Mouse (Mus musculus) ovary, postnatal 10 days (tissue): ENCODE data around the gene Ssh2.
"Not testable (repeated sequence)": the region's sequence is repeated elsewhere in the genome, so short reads cannot be mapped to it uniquely, and the experiment has no call there.

Experiments used
- DNase-seq: peaks from one replicate; pipeline ENCODE4 v3.0.0; 2022; ENCODE audit warnings: low spot score

Gene Ssh2

DNA sequence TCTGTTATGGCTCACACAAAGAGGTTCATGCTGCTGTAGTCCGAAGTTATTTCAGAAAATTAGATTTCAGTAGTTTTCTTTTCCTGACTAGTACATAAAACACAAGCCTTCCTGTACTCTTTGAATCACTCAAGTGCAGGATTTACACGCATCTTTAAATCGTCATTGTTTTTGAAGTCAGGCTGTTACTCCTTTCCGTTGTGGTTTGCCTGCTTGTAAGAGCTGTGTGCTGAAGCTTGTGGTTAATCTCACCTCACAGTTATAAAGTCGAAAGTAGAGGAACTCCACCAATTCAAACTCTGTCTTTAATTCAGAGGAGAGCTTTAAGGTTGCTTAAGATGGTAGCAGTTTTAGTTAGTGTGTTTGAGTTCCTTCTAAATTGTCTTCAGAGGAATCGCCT is 132.9 kb downstream of the Ssh2 start:
- no peak for DNase-seq

DNA sequence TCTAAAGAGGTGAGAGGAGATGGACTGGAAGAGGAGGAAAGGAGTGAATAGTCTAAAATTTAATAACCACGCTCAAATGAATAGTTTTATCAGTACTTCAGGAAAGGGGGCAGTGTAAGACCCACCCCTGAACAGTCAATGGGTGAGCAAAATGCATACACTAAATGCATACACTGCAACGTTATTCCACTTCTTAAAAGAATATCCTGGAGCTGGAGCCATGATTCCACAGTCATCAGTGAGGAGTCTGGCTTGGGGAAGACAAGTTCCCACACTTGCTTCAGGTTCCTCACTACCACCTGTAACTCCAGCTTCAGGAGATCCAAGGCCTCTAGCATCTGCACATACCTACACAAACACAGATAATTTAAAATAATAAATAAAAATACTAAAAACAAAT is 133.6 kb downstream of the Ssh2 start:
- DNase-seq = no peak

DNA sequence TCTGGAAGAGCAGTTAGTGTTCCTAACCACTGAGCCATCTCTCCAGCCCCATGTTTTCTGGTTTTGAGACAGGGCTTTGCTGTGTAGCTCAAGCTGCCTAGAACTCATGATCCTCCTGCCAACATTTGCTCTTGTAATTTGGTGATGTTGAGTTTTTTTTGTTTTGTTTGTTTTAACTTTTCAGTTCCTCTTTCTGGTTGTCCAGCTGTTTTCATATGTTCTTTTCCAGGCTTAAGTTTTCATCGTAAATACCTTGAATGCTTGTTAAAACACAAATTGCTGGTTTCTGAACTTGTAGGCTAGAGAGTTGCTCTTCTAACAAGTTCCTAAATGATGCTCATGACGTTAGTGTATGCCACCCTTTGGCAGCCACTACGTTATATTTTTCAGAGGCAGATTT is 139.0 kb downstream of the Ssh2 start:
- DNase-seq = no peak

- no peak for DNase-seq
These were observed 141.8 kb downstream of the Ssh2 start for GRCm38 (mm10) chr11:77357839-77358238.

DNA sequence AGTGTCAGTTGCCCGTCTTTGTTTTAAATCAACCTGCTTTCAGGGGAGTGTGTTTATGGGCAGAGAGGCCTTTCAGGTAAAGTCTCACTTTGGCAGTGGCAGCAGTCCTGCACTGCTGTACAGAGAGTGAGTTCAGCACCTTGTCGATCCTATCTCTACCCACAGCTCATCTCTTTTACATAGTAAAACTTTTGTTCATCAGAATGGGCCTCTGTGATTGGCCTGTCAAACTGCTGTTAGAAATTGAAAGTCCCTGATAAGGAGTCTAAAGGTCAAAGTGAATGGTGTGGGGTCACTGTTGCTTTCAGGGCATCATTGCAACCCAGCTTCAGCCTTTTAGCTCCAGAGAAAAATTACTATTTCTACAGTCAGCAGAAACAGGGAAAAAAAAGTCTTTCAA is 147.4 kb downstream of the Ssh2 start:
- DNase-seq = no peak

- no peak for DNase-seq
These were observed 148.3 kb downstream of the Ssh2 start for GRCm38 (mm10) chr11:77364376-77364775.

DNA sequence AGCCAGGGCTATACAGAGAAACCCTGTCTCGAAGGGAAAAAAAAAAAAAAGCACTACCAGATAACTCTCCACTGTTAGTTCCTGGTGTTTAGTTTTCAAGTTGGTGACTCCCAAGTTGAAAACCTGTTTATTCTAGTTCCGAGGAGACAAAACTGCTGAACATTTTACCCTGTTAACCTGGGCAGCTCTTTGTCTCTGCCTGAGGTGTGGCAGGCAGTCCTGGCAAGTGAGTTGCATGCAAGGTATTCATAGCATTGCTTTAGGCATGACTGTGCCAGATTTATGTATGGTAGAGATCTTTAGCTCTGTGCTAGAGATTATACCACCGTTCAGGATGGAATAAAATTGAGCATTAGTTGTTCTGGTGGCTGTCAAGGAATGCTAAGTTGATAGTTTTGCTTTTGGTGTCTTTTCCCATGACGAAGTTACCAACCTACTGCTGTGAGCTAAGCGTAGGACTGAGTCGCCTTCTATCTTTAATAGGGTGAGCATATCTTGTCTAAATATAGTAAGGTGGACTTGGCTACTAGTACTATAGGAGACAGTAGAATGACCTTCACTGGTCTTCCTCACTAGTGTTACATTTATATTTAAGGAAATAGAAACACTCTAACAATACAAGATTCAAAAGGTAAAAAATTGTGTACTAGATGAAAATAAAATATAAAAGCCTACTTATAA is 149.8 kb downstream of the Ssh2 start:
- no peak for DNase-seq

GRCm38 (mm10) chr11:77367541-77368270 is 151.6 kb downstream of the Ssh2 start:
- no peak for DNase-seq

DNA sequence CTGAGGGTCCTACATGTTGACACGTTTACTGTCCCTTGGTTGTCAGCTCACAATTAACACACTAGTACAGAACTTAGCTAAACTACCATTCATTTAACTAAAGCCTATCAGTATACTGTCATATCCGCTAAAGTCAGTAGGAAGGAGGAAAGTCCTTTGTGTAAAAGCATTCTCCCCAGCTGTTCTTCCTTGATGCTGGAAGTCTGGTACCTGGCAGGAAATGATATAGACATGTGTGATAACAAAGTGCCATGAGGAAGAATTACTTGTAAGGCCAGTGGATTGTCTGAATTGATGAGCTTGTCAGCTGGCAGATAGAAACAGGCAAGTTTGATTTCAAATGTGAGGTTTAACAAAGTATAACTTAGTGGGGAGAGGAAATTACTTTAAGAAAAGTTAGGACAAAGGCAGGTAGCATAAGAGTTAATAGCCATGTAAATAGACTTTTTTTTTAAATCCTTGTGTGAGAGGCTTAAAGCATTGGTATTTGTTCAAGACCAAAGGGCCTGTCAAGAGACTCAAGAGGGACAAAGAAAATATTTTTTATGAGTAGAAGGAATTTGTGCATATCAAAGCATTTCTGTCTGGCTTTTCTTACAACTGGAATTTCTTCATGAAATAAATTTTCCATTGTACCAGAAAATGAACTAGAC is 153.2 kb downstream of the Ssh2 start:
- DNase-seq = no peak

- DNase-seq = no peak
These were observed 153.7 kb downstream of the Ssh2 start for GRCm38 (mm10) chr11:77369841-77370191.

DNA sequence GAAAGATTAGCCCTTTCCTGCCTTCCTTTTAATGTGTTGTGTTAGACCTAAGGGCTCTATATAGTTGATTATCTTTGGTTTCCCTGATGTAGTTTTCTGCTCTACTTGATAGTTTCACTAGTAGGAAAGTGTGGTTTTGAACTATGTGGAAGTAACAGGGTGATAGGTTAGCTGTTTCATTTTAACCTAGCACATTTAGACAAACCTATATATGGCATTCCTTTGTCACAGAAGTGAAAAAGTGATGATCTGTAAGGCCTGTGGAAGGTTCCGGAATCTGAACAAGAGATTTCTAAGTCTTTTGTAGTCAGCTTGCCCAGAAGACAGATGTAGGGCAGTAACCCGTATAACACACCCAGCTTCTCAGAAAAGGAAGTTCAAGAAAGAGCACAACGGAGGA is 155.0 kb downstream of the Ssh2 start:
- DNase-seq = no peak

DNA sequence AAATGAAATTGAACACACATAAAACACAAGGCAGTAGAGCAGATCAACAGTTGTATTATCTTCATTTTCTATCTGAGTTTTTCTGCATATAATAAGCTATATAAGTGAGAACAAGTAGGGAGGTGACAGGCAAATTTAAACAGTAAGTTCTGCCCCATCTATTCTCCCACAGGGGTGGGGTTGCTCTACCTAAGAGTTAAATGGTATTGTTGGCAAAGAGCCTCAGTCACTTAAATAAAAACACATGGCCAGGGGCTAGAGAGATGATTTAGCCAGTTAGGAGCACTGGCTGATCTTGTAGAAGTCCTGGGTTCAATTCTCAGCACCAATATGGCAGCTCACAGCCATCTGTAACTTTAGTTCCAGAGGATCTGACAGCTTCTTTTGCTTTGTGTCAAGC is 155.6 kb downstream of the Ssh2 start:
- no peak for DNase-seq

- DNase-seq = no peak
These were observed 156.3 kb downstream of the Ssh2 start for GRCm38 (mm10) chr11:77372196-77372904.

DNA sequence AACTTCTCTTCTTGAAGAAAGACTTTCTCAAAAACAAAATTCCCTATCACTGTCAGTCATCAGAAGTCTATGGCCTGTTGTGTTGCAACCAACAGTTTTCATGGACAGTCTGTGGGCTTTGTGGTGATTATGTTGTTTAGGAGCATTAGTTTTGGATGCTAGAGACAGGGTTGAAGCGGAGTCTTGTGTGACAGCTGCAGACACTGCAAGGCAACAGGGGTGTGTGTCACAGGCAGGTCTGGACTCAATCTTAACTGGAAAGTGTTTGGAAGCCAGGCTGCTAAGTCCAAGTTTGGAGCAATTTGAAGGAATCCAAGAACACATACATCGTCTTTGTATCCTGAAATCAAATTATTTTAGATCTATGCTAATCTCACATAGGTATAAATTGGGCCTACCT is 162.5 kb downstream of the Ssh2 start:
- no peak for DNase-seq

- DNase-seq = no peak
These were observed 165.1 kb downstream of the Ssh2 start for GRCm38 (mm10) chr11:77381174-77381573.

DNA sequence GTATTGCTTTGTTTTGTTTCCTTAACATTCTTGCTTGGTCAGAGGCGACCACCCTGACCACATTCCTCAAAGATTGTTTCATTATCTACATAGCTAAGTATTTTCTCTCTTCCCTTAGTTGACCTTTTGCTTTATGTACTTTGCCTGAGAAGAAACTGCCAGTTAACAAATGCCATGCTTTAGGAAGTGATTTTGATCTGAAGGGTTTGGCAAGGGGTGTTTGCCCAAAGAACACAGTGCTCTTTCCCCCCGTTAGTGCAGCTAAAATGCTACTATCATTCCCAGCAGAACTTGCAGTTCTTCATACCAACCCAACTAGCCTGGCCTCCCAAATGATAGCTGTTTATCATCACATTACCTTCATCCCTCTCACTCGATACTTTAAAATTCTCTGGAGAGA is 168.1 kb downstream of the Ssh2 start:
- no peak for DNase-seq

- DNase-seq = no peak
These were observed 169.9 kb downstream of the Ssh2 start for GRCm38 (mm10) chr11:77385706-77386690.

DNA sequence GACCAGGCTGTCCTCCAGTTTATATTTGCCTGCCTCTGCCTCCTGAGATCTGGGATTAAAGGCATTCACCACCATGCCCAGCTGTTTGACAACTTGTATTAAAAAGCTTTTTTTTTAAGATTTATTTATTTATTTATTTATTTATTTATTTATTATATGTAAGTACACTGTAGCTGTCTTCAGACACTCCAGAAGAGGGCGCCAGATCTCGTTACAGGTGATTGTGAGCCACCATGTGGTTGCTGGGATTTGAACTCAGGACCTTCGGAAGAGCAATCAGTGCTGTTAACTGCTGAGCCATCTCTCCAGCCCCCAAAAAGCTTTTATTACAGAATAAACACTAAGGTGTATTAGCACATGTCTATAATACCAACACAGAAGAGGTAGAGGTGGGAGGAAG is 172.1 kb downstream of the Ssh2 start:
- not testable (repeated sequence) for DNase-seq

GRCm38 (mm10) chr11:77395539-77395938 is 179.5 kb downstream of the Ssh2 start:
- DNase-seq = no peak

GRCm38 (mm10) chr11:77402508-77402907 is 186.4 kb downstream of the Ssh2 start:
- DNase-seq = no peak

- no peak for DNase-seq
These were observed 190.2 kb downstream of the Ssh2 start for GRCm38 (mm10) chr11:77406329-77406728.

DNA sequence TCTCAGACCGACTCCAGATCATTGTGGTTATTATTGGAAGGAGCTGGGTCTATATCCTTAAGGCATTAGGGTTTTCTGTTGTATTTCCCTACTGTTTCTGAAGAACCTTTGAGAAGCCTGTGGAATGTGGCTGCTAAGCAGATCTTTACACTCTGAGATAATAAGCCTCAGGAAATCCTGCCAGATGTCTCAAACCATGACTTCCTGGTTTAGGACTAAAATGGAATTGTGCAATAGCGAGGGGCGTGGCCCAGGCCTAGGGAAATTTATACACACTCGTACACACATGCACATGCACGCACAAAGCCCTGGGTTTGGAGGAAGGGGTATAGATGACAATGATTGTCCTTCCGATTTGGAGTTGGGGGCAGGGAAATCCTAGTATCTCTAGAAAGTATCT is 193.8 kb downstream of the Ssh2 start:
- no peak for DNase-seq
